Mouse (Mus musculus): ENCODE measurements around the gene Tnf. TPM values are rescaled to one million over a fixed set of nuclear protein-coding genes. Genes with fewer than 3 reads are reported as not detected.

Gene Tnf
- polyA plus RNA-seq, 1 experiment from 2014 or later = 0.15 TPM

- ATAC-seq (ENCODE audit: low FRiP score, low TSS enrichment) = peak; percentile 40
- Histone ChIP-seq H3K4me2 (replicated peaks; ENCODE audit: low read depth, low read length) (peak overlapping the region; percentile 81), H3K9me3 (ENCODE audit: low read length) (no peaks in the 10 kb centered on the region), H3K36me3 (ENCODE audit: insufficient read depth, low read length) (peaks cover 42% of the 10 kb centered on the region), H3K27ac (ENCODE audit: low read length) (peak overlapping the region; percentile 99), H3K27me3 (ENCODE audit: insufficient read depth, low read length) (no peaks in the 10 kb centered on the region), H3K4me1 (ENCODE audit: insufficient read depth, low read length) (peaks cover 49% of the 10 kb centered on the region), H3K9ac (replicated peaks; ENCODE audit: low read length) (peak overlapping the region; percentile 99), H3K4me3 (ENCODE audit: low read length) (peak overlapping the region; percentile 94)
- WGBS = under 1% methylated on average over 52 of the region's 55 CpGs
These were observed 40.5 kb upstream of the Tnf start for GRCm38 (mm10) chr17:35242015-35242941.

DNA sequence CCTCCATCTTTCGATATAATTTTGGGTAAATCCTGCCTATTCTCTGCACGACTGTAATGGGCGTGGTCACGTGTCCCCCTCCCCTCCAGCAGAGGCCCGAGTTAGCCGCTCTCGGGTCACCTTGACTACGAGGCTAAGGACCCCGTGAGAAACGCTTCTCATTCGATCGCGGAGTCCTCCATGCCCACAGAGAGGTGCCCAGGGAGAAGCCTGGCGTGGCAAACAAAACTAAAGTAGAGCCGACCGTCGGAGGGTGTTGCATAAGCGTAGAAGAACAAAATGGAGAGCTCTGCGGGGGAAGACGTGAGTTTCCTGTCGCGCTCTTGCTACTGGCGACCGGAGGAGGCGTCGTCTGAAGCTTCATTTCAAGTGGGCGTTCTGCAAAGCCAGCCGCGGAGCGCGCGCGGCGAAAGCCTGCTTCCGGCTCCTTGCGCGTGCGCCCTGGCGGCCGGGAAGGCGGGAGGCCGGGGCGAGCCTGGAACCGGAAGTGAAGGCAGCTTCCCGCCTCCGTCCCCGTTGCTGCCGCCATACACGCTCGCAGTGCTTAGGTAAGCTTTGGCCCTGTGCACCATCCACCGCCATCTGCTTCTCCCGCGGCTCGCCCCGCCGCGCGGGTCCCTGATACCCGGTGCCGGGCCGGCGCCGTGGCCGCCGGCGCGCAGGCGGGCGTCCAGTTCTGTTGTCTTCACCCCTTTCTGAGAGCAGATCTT is 39.7 kb upstream of the Tnf start, which contains the start of gene Ddx39b:
Gene Ddx39b, plus strand, starts transcription at position 442 of the 710 bp plus-strand sequence.
- peak within 1 kb of the TSS; percentile 94 for H3K4me3 ChIP-seq (ENCODE audit: low read length)
- peak; percentile 89 for ATAC-seq (ENCODE audit: low FRiP score, low TSS enrichment)
- under 1% methylated on average over 67 of the region's 69 CpGs for WGBS
- H3K4me1 ChIP-seq (ENCODE audit: insufficient read depth, low read length) = peaks cover 45% of the 10 kb centered on the region
- peaks cover 34% of the 10 kb centered on the region for H3K36me3 ChIP-seq (ENCODE audit: insufficient read depth, low read length)
- peak within 1 kb of the TSS; percentile 81 for H3K4me2 ChIP-seq (replicated peaks; ENCODE audit: low read depth, low read length)
- no peaks in the 10 kb centered on the region for H3K9me3 ChIP-seq (ENCODE audit: low read length)
- peak within 1 kb of the TSS; percentile 99 for H3K9ac ChIP-seq (replicated peaks; ENCODE audit: low read length)
- H3K27me3 ChIP-seq (ENCODE audit: insufficient read depth, low read length) = no peaks in the 10 kb centered on the region
- peak within 1 kb of the TSS; percentile 99 for H3K27ac ChIP-seq (ENCODE audit: low read length)

GRCm38 (mm10) chr17:35240384-35241304 is 38.8 kb upstream of the Tnf start:
- H3K27me3 ChIP-seq (ENCODE audit: insufficient read depth, low read length) = no peaks in the 10 kb centered on the region
- no peak; the same call in 1 of the 2 replicates for ATAC-seq (ENCODE audit: low FRiP score, low TSS enrichment)
- H3K36me3 ChIP-seq (ENCODE audit: insufficient read depth, low read length) = peaks cover 26% of the 10 kb centered on the region
- WGBS = 26% methylated on average over 12 of the region's 12 CpGs
- H3K9me3 ChIP-seq (ENCODE audit: low read length) = no peaks in the 10 kb centered on the region
- H3K4me1 ChIP-seq (ENCODE audit: insufficient read depth, low read length) = peaks cover 38% of the 10 kb centered on the region
- peak overlapping the region; percentile 94 for H3K4me3 ChIP-seq (ENCODE audit: low read length)
- H3K4me2 ChIP-seq (replicated peaks; ENCODE audit: low read depth, low read length) = peak overlapping the region; percentile 81
- peak overlapping the region; percentile 99 for H3K27ac ChIP-seq (ENCODE audit: low read length)
- H3K9ac ChIP-seq (replicated peaks; ENCODE audit: low read length) = peak overlapping the region; percentile 99

- Histone ChIP-seq H3K4me2 (replicated peaks; ENCODE audit: low read depth, low read length) (no peak overlapping the region), H3K9ac (replicated peaks; ENCODE audit: low read length) (no peak overlapping the region), H3K27ac (ENCODE audit: low read length) (no peak overlapping the region), H3K27me3 (ENCODE audit: insufficient read depth, low read length) (no peaks in the 10 kb centered on the region), H3K9me3 (ENCODE audit: low read length) (no peaks in the 10 kb centered on the region), H3K36me3 (ENCODE audit: insufficient read depth, low read length) (peaks cover 17% of the 10 kb centered on the region), H3K4me1 (ENCODE audit: insufficient read depth, low read length) (peaks cover 30% of the 10 kb centered on the region), H3K4me3 (ENCODE audit: low read length) (no peak overlapping the region)
- no peak for ATAC-seq (ENCODE audit: low FRiP score, low TSS enrichment)
- WGBS = 81% methylated on average over 5 of the region's 5 CpGs
These were observed 37.9 kb upstream of the Tnf start for GRCm38 (mm10) chr17:35239700-35240099.

- no peak for ATAC-seq (ENCODE audit: low FRiP score, low TSS enrichment)
- Histone ChIP-seq H3K9ac (replicated peaks; ENCODE audit: low read length) (no peak overlapping the region; the same call in 1 of the 2 replicates), H3K4me3 (ENCODE audit: low read length) (no peak overlapping the region), H3K4me2 (replicated peaks; ENCODE audit: low read depth, low read length) (no peak overlapping the region), H3K9me3 (ENCODE audit: low read length) (no peaks in the 10 kb centered on the region), H3K27me3 (ENCODE audit: insufficient read depth, low read length) (no peaks in the 10 kb centered on the region), H3K27ac (ENCODE audit: low read length) (no peak overlapping the region), H3K36me3 (ENCODE audit: insufficient read depth, low read length) (no peaks in the 10 kb centered on the region), H3K4me1 (ENCODE audit: insufficient read depth, low read length) (peaks cover 35% of the 10 kb centered on the region)
- 82% methylated on average over 12 of the region's 12 CpGs for WGBS
These were observed 35.7 kb upstream of the Tnf start for GRCm38 (mm10) chr17:35237504-35237903.

DNA sequence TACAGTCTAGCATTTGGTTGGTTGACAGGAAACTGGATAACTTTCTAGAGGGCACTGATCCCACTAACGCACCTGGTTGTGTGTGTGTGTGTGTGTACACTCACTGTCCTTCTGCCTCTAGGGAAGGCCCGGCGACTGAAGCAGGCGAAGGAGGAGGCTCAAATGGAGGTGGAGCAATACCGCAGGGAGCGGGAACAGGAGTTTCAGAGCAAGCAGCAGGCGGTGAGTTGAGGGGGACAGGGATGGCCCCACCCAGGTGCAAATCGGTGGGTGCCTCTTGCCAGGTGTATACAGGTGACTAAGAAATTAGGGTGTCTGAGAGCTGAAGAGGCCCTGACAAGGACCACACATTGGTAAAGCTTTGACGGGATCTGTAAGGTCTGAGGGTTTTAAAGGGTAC is 35.2 kb upstream of the Tnf start:
- Histone ChIP-seq H3K4me2 (replicated peaks; ENCODE audit: low read depth, low read length) (no peak overlapping the region), H3K36me3 (ENCODE audit: insufficient read depth, low read length) (no peaks in the 10 kb centered on the region), H3K9ac (replicated peaks; ENCODE audit: low read length) (no peak overlapping the region), H3K4me1 (ENCODE audit: insufficient read depth, low read length) (peaks cover 39% of the 10 kb centered on the region), H3K4me3 (ENCODE audit: low read length) (no peak overlapping the region), H3K27me3 (ENCODE audit: insufficient read depth, low read length) (no peaks in the 10 kb centered on the region), H3K27ac (ENCODE audit: low read length) (no peak overlapping the region), H3K9me3 (ENCODE audit: low read length) (no peaks in the 10 kb centered on the region)
- no peak for ATAC-seq (ENCODE audit: low FRiP score, low TSS enrichment)
- WGBS = 84% methylated on average over 9 of the region's 9 CpGs

DNA sequence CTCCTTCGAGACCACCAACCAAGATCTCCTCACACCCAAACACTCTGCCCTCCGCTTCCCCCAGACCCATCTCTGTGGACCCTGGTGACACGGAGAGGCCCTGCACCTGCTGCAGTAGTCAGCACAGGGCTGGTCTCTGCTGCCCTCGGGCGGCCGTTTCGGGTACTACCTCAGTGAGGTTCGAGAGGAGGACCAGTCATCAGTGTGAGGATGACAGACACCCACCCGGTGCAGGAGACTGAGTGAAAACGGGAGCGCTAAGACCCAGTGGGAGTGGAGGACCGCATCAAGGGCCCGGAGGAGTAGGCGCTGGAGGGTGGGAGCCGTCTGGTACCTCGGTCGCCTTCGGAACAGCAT is 34.6 kb upstream of the Tnf start:
- Histone ChIP-seq H3K4me2 (replicated peaks; ENCODE audit: low read depth, low read length) (peak overlapping the region; percentile 84), H3K9me3 (ENCODE audit: low read length) (no peaks in the 10 kb centered on the region), H3K9ac (replicated peaks; ENCODE audit: low read length) (peak overlapping the region; percentile 84), H3K4me3 (ENCODE audit: low read length) (peak overlapping the region; percentile 60), H3K4me1 (ENCODE audit: insufficient read depth, low read length) (peaks cover 43% of the 10 kb centered on the region), H3K27me3 (ENCODE audit: insufficient read depth, low read length) (no peaks in the 10 kb centered on the region), H3K27ac (ENCODE audit: low read length) (peak overlapping the region; percentile 96), H3K36me3 (ENCODE audit: insufficient read depth, low read length) (peaks cover under 1% of the 10 kb centered on the region; the same call in 1 of the 2 replicates)
- under 1% methylated on average over 18 of the region's 18 CpGs for WGBS
- ATAC-seq (ENCODE audit: low FRiP score, low TSS enrichment) = peak; percentile 60

DNA sequence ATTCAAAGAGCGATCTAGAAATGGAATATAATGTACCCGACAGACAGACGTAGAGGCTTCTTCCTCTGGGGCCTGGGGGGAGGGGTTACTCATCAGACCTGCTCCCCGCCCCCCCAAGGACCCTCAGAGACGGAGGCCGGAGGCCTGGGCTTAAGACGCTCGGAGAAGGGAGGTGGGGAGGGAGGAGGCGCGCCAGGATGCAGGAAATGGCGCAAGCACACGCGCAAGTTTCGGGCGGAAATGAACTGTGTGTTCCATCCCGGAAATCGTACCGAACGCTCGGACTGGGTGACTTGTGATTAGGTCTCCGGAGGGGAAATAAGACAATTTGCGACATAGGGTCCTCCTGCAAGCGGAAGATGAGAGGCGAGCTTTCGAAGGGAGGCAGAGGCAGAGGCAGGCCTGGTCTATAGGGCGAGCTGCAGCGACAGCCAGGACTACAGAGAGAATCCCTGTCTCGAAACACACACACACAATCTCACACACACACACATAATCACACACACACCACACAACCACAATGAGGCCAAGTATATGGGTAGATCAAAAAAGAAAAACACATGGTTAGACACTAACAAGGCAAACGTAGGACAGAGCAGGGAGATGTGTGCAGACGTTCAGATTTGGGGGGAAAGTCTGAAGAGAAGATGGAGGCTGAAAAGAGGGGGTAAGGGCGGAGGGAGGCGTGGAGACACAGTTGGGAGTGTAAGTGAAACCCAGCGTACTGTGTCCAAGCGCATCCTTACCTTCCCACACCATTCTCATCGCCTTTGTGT is 34.0 kb upstream of the Tnf start, which contains the start of gene Nfkbil1:
Gene Nfkbil1, minus strand, starts transcription at position 179 of the 776 bp plus-strand sequence.
- Histone ChIP-seq H3K4me3 (ENCODE audit: low read length) (peak within 1 kb of the TSS; percentile 60), H3K9me3 (ENCODE audit: low read length) (no peaks in the 10 kb centered on the region), H3K36me3 (ENCODE audit: insufficient read depth, low read length) (peaks cover 4% of the 10 kb centered on the region; the same call in 1 of the 2 replicates), H3K4me2 (replicated peaks; ENCODE audit: low read depth, low read length) (peak within 1 kb of the TSS; percentile 84), H3K27me3 (ENCODE audit: insufficient read depth, low read length) (no peaks in the 10 kb centered on the region), H3K27ac (ENCODE audit: low read length) (peak within 1 kb of the TSS; percentile 96), H3K9ac (replicated peaks; ENCODE audit: low read length) (peak within 1 kb of the TSS; percentile 84), H3K4me1 (ENCODE audit: insufficient read depth, low read length) (peaks cover 41% of the 10 kb centered on the region)
- WGBS = under 1% methylated on average over 34 of the region's 35 CpGs
- ATAC-seq (ENCODE audit: low FRiP score, low TSS enrichment) = peak; percentile 92
